Mouse (Mus musculus): Measurements from ENCODE around the gene Nt5c.
"Not testable (repeated sequence)": the region's sequence is repeated elsewhere in the genome, so short reads cannot be mapped to it uniquely, and the experiment has no call there.

The Nt5c gene

GRCm38 (mm10) chr11:115491356-115492083 is at the start of gene Nt5c:
Nt5c (minus strand) TSS chr11:115491862.
- DNase-seq (ENCODE audit: low spot score in 2 of 2) = peak; percentile 70 to 76

GRCm38 (mm10) chr11:115538045-115538444 is 46.4 kb upstream of the Nt5c start:
- DNase-seq (ENCODE audit: low spot score in 2 of 2) = no peak

GRCm38 (mm10) chr11:115536856-115537568 is 45.4 kb upstream of the Nt5c start:
- DNase-seq (ENCODE audit: low spot score in 2 of 2) = no peak

DNA sequence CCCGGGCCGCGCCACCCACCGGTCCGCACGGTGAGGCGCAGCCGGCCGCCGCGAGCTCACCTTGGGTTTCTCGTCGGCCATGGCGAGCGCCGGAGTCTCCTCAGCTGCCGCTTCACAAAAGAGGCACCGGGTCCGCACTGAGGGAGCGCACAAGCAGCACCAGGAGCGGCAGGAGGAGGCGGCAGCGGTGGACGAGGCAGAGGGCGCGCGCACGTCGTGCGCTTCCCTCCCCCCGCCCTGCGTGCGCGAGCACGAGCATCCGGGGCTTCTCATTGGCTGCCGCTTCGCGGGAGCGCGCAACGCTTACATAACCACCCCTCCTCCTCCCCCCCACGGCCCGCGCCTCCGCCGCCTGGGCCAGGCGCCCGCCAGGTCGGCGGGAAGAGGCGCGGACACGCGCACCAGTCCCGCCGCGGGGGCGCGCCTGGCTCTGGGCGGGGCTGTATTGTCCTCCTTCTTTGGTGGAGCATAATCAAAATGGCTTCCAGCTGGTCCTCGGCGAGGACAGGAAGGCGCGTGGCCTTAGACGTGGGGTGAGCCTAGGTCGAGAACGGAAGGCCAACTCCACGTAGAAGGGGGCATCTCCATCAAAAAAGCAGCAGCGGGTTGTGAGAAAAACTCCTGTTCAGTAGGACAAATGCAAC is 44.5 kb upstream of the Nt5c start, which contains the start of gene Sumo2:
Gene Sumo2, minus strand, starts transcription at position 239 of the 644 bp plus-strand sequence.
- peak; percentile 96 to 99 for DNase-seq (ENCODE audit: low spot score in 2 of 2)

GRCm38 (mm10) chr11:115535401-115536037 is 43.9 kb upstream of the Nt5c start:
- peak; percentile 32 to 61 for DNase-seq (ENCODE audit: low spot score in 2 of 2)

GRCm38 (mm10) chr11:115534759-115535371 is 43.2 kb upstream of the Nt5c start:
- DNase-seq (ENCODE audit: low spot score in 2 of 2) = no peak

GRCm38 (mm10) chr11:115526446-115526845 is 34.8 kb upstream of the Nt5c start:
- not testable (repeated sequence) for DNase-seq (ENCODE audit: low spot score in 2 of 2)

DNA sequence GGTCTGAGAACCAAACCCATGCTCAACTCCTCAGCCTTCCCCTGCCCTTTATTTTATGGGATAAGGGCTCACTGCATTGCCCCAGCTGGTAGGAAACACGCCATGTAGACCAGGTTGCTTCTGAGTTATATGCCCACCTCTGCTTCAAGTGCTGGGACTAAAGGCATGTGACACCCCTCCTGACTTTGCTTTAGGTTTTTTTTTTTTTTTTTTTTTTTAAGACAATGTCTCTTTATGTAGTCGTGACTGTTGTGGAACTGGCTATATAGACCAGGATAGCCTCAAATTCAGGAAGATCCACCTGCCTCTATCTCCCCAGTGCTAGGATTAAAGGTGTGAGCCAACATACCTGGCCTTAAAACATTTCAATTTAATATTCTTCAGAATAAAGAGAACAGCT is 31.0 kb upstream of the Nt5c start:
- no peak for DNase-seq (ENCODE audit: low spot score in 2 of 2)

DNA sequence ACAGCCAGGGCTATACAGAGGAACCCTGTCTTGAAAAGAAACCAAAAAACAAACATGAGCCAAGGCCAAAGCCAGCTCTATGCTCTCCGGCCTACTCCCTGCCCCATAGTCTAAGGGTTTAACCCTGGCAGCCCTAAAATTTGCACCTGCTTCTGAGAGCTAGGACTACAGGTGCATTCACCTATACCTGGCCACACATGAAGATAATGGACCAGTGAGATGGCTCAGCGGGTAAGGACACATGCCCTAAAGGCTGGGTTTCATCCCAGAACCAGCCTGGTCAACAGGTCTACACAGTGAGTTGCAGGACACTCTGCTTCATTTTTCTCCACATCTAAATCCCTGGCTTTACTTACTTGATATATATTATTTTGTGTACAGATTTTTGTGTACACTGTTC is 30.6 kb upstream of the Nt5c start:
- no peak for DNase-seq (ENCODE audit: low spot score in 2 of 2)

DNA sequence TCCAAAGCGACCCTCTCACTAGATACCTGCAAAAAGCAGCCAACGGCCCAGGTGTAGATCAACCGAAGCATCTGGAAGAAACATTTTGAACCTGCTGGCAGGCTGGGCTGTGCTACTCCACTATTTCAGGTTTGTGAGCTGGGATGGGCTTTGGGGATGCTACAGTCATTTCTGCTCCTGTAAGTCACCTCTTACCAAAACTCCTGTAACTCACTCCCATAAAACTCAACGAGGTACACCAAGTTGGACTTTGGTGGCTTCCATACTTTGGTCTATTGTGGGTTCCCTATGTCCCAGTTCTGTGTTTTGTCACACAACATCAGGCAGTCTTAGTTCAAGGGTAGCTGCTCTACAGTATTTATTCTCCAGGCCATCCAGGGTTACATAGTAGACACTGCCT is 29.4 kb upstream of the Nt5c start:
- no peak for DNase-seq (ENCODE audit: low spot score in 2 of 2)

GRCm38 (mm10) chr11:115520218-115520617 is 28.6 kb upstream of the Nt5c start:
- DNase-seq (ENCODE audit: low spot score in 2 of 2) = no peak

- DNase-seq (ENCODE audit: low spot score in 2 of 2) = no peak
Observed at GRCm38 (mm10) chr11:115519581-115519980, 27.9 kb upstream of the Nt5c start.

DNA sequence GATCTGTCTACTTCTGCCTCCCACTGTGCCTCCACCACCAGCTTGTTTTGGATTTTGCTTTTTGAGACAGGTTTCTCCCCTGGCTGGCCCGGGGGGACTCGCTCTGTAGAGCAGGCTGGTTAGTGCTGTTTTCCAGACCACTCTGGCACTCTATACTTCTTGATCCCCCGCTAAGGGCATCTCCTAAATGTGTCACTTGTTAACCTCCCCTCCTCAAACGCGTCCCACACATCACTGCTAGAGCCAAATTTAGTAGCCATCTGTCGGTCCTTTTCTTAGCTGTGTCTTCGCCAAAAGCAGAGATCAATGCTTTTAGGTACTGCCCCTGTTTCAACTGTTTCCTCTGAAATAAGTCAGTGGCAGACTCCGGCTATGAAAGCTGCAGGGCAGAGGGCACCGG is 27.0 kb upstream of the Nt5c start:
- DNase-seq (ENCODE audit: low spot score in 2 of 2) = no peak

DNA sequence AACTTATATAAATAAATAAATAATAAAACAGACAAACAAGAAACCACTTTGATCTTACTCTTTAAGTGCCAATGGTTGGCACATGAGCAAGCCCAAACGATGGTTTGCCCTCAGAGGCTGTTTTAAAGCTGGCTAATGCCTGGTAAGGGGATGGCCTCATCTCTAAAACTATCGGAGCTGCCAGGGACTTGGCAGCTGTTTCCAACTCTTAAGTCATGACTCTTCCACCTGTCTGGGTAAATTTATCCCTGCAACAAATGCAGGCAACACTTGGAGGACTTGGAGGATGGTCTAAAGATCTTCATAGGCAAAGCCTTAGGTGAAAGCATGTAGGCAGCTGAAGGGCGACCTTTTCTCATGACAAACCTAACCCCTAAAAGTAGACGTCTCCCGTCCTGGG is 25.3 kb upstream of the Nt5c start:
- no peak for DNase-seq (ENCODE audit: low spot score in 2 of 2)

DNA sequence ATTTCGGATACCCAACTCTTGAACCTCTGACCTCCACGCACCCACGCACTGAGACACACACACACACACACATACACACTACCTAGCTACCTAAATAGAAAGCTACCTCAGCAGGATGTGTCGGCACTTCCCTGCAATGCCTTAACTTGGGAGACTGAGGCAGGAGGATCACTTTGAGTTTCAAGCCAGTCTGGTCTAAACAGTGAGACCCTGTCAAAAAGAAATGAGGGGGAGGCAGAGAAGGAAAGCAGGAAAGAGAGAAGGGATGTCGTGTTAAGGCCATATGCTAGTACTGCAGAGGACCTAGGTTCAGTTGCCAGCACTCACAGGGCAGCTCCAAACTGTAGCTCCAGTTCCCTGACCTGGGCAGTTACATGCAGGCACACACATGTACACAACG is 23.4 kb upstream of the Nt5c start:
- no peak for DNase-seq (ENCODE audit: low spot score in 2 of 2)

- DNase-seq (ENCODE audit: low spot score in 2 of 2) = peak; percentile 91
Observed at GRCm38 (mm10) chr11:115514238-115514663, 22.6 kb upstream of the Nt5c start, which contains the start of gene Jpt1. Jpt1 (minus strand) TSS chr11:115514387.

DNA sequence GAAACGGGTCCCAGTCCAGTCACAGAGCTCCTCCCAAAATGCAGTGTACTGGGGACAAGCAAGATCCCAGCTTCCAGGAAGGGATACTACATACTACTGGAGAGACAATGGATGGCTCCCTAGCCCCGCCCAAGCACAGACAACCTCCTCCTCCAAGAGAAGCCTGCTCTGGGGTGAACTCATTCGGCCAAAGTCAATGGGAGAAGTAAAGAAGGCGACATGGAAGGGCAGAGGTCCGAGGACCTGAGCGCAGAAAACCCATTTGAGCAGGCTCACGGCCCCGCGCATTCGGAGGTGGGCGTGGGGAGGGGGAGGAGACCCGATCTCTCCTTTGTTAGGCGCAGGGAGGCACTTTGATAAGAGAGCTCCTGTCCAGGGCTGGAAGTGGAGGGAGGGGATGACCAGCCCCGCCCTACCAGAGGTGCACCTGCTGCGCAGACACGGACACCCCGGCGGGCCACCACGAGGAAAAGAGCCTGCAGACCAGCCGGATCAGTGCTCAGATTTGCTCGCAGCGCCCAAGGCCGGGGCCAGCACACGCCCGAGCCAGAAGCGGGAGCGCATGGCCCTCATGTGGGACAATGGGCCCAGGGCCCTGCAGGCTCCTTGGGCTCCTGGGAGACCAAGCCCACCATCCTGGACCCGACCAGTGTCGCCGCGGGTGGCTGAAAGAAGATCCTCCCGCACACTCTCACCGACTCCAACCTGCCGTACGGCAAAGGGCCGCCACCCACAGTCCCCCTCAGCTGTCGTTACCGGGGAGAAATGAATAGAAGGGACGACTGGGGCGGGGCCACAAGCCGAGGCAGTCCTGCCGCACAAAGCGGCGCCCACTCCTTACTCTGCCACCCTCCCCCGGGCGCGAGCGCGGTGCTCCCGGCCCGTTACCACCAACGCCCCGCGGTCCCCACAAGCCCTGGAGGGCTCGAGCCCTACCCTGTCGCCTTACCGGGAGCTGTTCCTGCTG is 21.9 kb upstream of the Nt5c start:
- peak; percentile 42 to 51 for DNase-seq (ENCODE audit: low spot score in 2 of 2)

- DNase-seq (ENCODE audit: low spot score in 2 of 2) = peak in 1 of 2 experiments; percentile 45
Observed at GRCm38 (mm10) chr11:115512407-115513183, 20.9 kb upstream of the Nt5c start.

DNA sequence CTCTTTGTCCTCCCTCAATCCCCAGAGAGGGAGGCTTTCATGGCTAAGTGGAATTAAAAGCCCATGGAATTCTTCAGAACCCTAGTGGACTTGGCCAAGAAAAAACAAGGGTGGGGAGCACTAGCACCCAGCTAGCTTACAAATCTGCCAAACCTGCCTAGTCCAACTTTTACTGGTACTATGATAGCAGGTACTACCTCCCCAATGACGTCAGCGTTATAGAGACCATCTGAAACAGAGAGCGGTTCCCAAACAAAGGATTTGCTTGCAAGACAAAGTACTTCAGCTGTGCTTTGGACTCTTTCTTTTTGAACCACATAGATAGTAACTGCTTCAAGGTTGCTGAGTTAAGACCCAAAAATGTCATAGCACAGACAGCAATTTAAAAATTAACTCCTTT is 20.3 kb upstream of the Nt5c start:
- no peak for DNase-seq (ENCODE audit: low spot score in 2 of 2)

DNA sequence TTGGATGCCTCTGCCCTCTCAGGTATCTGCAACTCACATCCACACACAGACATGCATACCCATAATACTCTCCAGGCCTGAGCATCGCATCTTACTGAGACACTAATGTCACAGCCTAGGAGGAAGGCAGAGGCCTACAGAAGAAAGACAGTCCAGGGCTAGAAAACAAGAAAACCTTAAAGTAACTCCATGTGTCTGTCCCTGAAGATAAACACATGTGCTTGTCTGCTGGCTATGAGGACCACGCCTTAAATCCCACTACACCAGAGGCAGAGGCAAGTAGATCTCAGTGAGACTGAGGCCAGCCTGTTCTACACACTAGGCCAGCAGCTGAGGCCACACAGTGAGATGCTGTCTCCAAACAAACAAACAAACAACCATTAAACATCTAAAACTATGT is 19.5 kb upstream of the Nt5c start:
- no peak for DNase-seq (ENCODE audit: low spot score in 2 of 2)

Data from spleen, postnatal 14 days (tissue).